Mouse (Mus musculus) midbrain, embryonic 16.5 days (tissue): Measurements from ENCODE around the gene Cherp. TPM values are rescaled to one million over a fixed set of nuclear protein-coding genes. Genes with fewer than 3 reads are reported as not detected.

ENCODE experiments used
- ATAC-seq: fragments of 200-750 bp; cut with Nextera tagmentation; 2 replicates; pipeline ENCODE4 v1.8.0; 2017; ENCODE audit warnings: moderate TSS enrichment
- H3K27ac ChIP-seq: fragments of 300-500 bp; sonication (generic); 2 replicates; pipeline ENCODE4 v1.5.1; 2014; ENCODE audit warnings: mild to moderate bottlenecking, low read length, mixed read lengths
- H3K27me3 ChIP-seq: fragments of 300-500 bp; sonication (generic); 2 replicates; pipeline ENCODE4 v1.6.1; 2014; ENCODE audit warnings: low read depth, low read length, mixed read lengths; ENCODE audit not compliant: control insufficient read depth, insufficient read depth
- H3K36me3 ChIP-seq: fragments of 300-500 bp; sonication (generic); 2 replicates; pipeline ENCODE4 v1.6.1; 2014; ENCODE audit warnings: mild to moderate bottlenecking, low read length, moderate library complexity, mixed read lengths; ENCODE audit not compliant: control insufficient read depth, insufficient read depth
- H3K4me1 ChIP-seq: fragments of 300-500 bp; sonication (generic); 2 replicates; pipeline ENCODE4 v1.6.1; 2014; ENCODE audit warnings: mild to moderate bottlenecking, low read length, mixed read lengths; ENCODE audit not compliant: control insufficient read depth, insufficient read depth
- H3K4me2 ChIP-seq: fragments of 300-500 bp; sonication (generic); 2 replicates; pipeline ENCODE4 v1.6.1; 2014; ENCODE audit warnings: mild to moderate bottlenecking, low read length, mixed read lengths
- H3K4me3 ChIP-seq: fragments of 300-500 bp; sonication (generic); 2 replicates; pipeline ENCODE4 v1.5.1; 2014; ENCODE audit warnings: low read depth, mild to moderate bottlenecking, low read length, moderate library complexity, mixed read lengths
- H3K9ac ChIP-seq: fragments of 300-500 bp; sonication (generic); 2 replicates; pipeline ENCODE4 v1.6.1; 2014; ENCODE audit warnings: low read depth, low read length, mixed read lengths
- H3K9me3 ChIP-seq: fragments of 300-500 bp; sonication (generic); replicated peaks from 2 replicates; pipeline ENCODE4 v1.6.1; 2014; ENCODE audit warnings: mild to moderate bottlenecking, low read length, mixed read lengths; ENCODE audit not compliant: control insufficient read depth, poor library complexity, severe bottlenecking
- WGBS: fragments of 180-500 bp; shearing (Covaris S2); extraction: QIAGEN DNeasy Blood & Tissue Kit; methylation state at CpG from one replicate; pipeline ENCODE4 v1.1.7; 2014; 5-methylcytosine and 5-hydroxymethylcytosine counted together
- polyA plus RNA-seq: library from polyadenylated mRNA; unstranded; fragments of >200 nt; fragmentation: Nextera tagmentation; extraction: Ambion mirVana; gene quantifications from 2 replicates; pipeline ENCODE4 v1.2.1, GENCODE M21; 2015

Cherp gene
- polyA plus RNA-seq, 1 experiment from 2014 or later: 55.3 TPM

DNA sequence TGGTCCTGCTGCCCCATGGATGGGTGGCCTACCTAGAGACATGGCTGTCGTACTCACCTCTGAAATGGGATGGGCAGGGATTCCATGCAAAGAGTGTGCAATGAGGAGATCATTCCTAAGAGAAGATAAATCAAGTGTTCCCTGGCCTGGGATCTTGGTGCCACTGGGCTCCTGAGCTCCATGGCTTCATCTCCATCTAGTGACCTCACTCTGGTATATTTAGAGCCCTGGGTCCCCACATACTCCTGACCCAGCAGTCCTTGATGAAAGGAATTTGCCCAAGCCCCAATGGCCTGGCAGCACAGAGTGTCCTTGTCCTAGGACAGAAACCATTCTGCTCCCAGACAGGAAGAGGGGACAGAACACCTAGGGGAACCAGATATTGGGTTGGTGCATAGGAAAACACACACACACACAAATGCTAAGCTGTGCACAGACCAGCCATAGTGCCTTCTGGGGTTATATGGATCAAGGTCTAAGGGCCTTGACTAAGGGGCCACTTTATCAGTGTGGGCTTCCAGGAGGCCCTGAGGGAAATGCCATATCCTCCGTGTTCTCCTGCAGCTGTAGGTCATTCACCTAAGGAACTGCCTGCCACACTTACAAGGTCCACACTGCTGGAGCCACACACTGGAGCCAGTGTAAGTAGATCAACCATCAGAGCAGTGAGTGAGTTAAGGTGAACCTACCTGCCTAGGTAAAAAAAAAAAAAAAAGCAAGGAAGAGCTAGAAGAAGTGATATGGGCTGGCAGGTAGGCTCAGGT lies 24.7 kb upstream of the Cherp start:
- WGBS: 94% methylated on average over 2 of the region's 2 CpGs
- H3K4me2 ChIP-seq: no peak overlapping the region
- no peak overlapping the region for H3K27ac ChIP-seq
- no peak overlapping the region for H3K9ac ChIP-seq
- peaks cover 4% of the 10 kb centered on the region; the same call in 1 of the 2 replicates for H3K4me1 ChIP-seq
- no peak for ATAC-seq
- no peaks in the 10 kb centered on the region for H3K27me3 ChIP-seq
- no peaks in the 10 kb centered on the region for H3K9me3 ChIP-seq
- H3K36me3 ChIP-seq: peaks cover 14% of the 10 kb centered on the region
- no peak overlapping the region for H3K4me3 ChIP-seq

GRCm38 (mm10) chr8:72498527-72498926 lies 23.5 kb upstream of the Cherp start:
- Histone ChIP-seq H3K4me3 (no peak overlapping the region), H3K4me2 (no peak overlapping the region), H3K27me3 (no peaks in the 10 kb centered on the region), H3K9me3 (no peaks in the 10 kb centered on the region), H3K36me3 (peaks cover 14% of the 10 kb centered on the region), H3K9ac (no peak overlapping the region), H3K4me1 (peaks cover 10% of the 10 kb centered on the region), H3K27ac (no peak overlapping the region)
- no peak for ATAC-seq
- WGBS: 94% methylated on average over 4 of the region's 4 CpGs

- Histone ChIP-seq H3K9me3 (no peaks in the 10 kb centered on the region), H3K27me3 (no peaks in the 10 kb centered on the region), H3K27ac (no peak overlapping the region), H3K36me3 (peaks cover 14% of the 10 kb centered on the region), H3K4me3 (no peak overlapping the region), H3K4me2 (no peak overlapping the region), H3K4me1 (peaks cover 12% of the 10 kb centered on the region), H3K9ac (no peak overlapping the region)
- 87% methylated on average over 1 of the region's 1 CpGs for WGBS
- no peak for ATAC-seq
Observed at GRCm38 (mm10) chr8:72497911-72498310, 22.9 kb upstream of the Cherp start.

- H3K27ac ChIP-seq: no peak overlapping the region
- peaks cover 18% of the 10 kb centered on the region for H3K4me1 ChIP-seq
- peaks cover 14% of the 10 kb centered on the region for H3K36me3 ChIP-seq
- no peak for ATAC-seq
- H3K9ac ChIP-seq: no peak overlapping the region
- H3K9me3 ChIP-seq: no peaks in the 10 kb centered on the region
- 88% methylated on average over 19 of the region's 19 CpGs for WGBS
- no peak overlapping the region for H3K4me3 ChIP-seq
- H3K4me2 ChIP-seq: no peak overlapping the region
- no peaks in the 10 kb centered on the region for H3K27me3 ChIP-seq
Observed at GRCm38 (mm10) chr8:72496217-72496616, 21.2 kb upstream of the Cherp start.

GRCm38 (mm10) chr8:72495411-72496111 lies 20.5 kb upstream of the Cherp start:
- Histone ChIP-seq H3K4me1 (peaks cover 25% of the 10 kb centered on the region), H3K27me3 (no peaks in the 10 kb centered on the region), H3K9ac (no peak overlapping the region), H3K4me2 (no peak overlapping the region), H3K9me3 (no peaks in the 10 kb centered on the region), H3K27ac (no peak overlapping the region), H3K36me3 (peaks cover 14% of the 10 kb centered on the region), H3K4me3 (no peak overlapping the region)
- WGBS: 86% methylated on average over 23 of the region's 23 CpGs
- no peak for ATAC-seq

GRCm38 (mm10) chr8:72493381-72493780 lies 18.4 kb upstream of the Cherp start:
- Histone ChIP-seq H3K27ac (peak overlapping the region; percentile 79), H3K4me3 (peak overlapping the region; percentile 86), H3K9ac (peak overlapping the region; percentile 70), H3K4me1 (peaks cover 25% of the 10 kb centered on the region), H3K36me3 (peaks cover 17% of the 10 kb centered on the region), H3K9me3 (no peaks in the 10 kb centered on the region), H3K27me3 (no peaks in the 10 kb centered on the region), H3K4me2 (peak overlapping the region; percentile 80)
- WGBS: 14% methylated on average over 8 of the region's 8 CpGs
- ATAC-seq: no peak

GRCm38 (mm10) chr8:72492622-72493081 lies 17.6 kb upstream of the Cherp start:
- Histone ChIP-seq H3K4me1 (peaks cover 25% of the 10 kb centered on the region), H3K9me3 (no peaks in the 10 kb centered on the region), H3K27me3 (no peaks in the 10 kb centered on the region), H3K9ac (peak overlapping the region; percentile 79), H3K4me3 (peak overlapping the region; percentile 86), H3K27ac (peak overlapping the region; percentile 79), H3K36me3 (peaks cover 23% of the 10 kb centered on the region), H3K4me2 (peak overlapping the region; percentile 80)
- peak; percentile 96 for ATAC-seq
- WGBS: under 1% methylated on average over 51 of the region's 56 CpGs

DNA sequence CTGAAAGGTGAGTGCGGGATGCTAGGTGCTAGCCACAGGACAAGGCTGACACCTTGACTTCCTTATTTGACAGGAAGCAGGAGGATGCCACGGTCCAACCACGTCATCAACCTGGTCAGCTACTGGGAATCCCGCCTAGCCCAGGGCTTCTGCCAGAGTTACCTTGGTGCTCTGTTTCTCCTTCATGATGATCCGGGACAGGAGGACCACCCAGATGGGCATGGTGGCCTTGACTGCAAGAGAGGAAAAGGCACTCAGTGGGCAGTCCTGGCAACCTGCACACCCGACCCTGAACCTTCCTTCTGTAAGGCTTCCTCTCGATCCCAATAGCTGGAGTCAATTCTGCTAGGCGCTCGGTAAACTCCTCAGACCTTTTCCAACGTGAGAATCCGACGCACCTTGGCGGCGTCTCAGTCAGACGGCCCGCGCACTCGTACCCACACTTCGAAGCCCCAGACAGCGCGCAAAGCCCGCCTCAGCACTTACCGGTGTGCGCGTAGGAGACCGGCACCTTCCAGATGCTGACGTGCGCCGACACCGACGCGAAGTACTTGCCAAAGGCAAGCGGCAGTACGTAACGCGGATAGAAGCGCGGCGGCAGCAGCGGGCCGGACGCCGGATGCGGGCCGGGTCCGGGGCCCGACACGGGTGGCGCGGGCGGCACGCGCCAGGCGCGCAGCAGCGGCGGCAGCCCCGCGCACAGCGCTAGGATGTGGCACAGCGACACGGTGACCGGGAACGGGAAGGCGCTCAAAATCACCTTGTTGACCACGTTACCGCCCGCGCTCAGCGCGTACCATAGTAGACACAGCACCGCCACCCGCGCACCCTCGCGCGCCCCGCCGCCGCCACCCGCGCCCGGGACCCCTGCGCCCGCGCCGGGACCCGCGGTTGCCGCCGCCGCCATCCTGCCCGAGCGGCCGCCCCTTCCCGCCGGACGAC lies 16.9 kb upstream of the Cherp start, which contains the start of gene Slc35e1:
Gene Slc35e1 (minus strand): TSS at position 935 of the 942 bp plus-strand sequence.
- H3K9ac ChIP-seq: peak within 1 kb of the TSS; percentile 79
- peaks cover 25% of the 10 kb centered on the region for H3K36me3 ChIP-seq
- H3K4me1 ChIP-seq: peaks cover 25% of the 10 kb centered on the region
- under 1% methylated on average over 88 of the region's 98 CpGs for WGBS
- peak within 1 kb of the TSS; percentile 86 for H3K4me3 ChIP-seq
- peak; percentile 79 for ATAC-seq
- H3K27ac ChIP-seq: peak within 1 kb of the TSS; percentile 79
- no peaks in the 10 kb centered on the region for H3K9me3 ChIP-seq
- peak within 1 kb of the TSS; percentile 96 for H3K4me2 ChIP-seq
- H3K27me3 ChIP-seq: no peaks in the 10 kb centered on the region
